Mouse (Mus musculus) G1E-ER4 (cell line): ENCODE results near the gene Txndc16. TPM values are rescaled to one million over a fixed set of nuclear protein-coding genes. Genes with fewer than 3 reads are reported as not detected.

Experiments used
- GATA1 ChIP-seq: IDR thresholded peaks from one replicate; pipeline ENCODE4 v1.8.0; 2012; ENCODE audit warnings: low read length, inconsistent platforms
- polyA plus RNA-seq: library from polyadenylated mRNA; stranded (reverse); fragments of >175 nt; gene quantifications from 2 replicates; pipeline ENCODE4 v1.2.3, GENCODE M21; 2012

The Txndc16 gene
- polyA plus RNA-seq: not detected in 2 replicates

DNA sequence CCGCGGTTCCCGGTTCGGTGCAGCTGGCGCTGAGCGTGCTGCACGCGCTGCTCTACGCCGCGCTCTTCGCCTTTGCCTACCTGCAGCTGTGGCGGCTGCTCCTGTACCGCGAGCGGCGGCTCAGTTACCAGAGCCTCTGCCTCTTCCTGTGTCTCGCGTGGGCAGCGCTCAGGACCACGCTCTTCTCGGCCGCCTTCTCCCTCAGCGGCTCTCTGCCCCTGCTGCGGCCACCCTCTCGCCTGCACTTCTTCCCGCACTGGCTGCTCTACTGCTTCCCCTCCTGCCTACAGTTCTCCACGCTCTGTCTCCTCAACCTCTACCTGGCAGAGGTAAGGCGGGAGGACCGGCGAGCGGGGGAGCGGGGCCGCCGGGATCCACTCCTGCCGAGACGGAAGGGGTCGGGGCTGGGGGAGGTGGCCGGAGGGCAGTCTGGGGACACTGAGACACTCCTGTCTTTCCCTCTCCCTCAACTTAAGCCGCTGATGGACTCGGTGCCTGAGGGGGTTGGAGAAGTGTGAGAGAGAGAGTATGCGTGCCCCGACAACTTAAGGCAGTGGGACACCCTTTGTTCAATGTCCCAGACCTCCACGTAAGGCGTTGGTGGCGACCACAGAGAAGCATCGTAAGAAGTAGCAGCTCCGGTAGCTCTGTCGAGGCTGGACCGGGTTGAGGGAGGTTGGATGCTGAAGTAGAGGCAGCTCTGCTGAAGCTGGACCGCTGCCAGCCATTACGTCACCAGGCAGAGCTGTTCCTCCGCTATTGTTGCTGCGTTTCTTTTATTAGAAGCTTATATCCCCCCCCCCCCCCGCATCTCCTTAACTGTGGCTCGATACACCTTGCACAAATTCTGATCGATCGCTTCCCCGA, at the start of gene Txndc16:
Gene Txndc16 (minus strand): TSS at position 239 of the 867 bp plus-strand sequence.
- no peak for TF ChIP-seq GATA1

DNA sequence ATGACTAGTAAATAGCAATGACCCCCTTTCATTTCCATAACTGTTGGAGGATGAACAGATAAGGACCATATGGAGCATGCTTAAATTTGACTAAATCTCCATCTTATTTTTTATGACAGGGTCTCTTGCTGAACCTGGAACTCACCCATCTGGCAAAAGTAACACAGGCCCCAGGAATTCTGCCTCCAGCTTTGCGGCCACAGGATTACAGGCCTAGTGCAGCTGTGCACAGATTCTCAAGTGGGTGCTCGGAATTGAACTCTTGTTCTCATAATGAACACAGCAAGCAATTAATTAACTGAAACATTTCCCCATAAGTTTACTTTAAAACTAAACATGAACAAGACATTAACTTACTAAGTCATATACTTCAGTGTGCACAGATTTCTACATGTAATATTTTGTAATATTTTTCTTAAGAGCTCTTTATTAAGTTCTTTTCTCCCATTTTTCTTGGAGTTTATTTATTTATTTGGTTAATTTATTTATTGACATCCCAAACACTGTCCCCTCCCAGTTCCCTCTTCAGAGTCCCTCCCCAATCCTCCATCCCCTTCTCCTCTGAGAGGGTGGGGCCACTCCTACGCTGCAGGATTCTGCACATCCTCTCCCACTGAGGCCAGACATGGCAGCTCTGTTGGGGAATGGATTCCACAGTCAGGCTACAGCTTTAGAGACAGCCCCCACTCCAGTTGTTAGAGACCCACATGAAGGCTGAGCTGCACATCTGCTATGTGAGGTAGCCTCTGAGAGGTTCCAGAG, 43.9 kb upstream of the Txndc16 start:
- no peak for TF ChIP-seq GATA1

DNA sequence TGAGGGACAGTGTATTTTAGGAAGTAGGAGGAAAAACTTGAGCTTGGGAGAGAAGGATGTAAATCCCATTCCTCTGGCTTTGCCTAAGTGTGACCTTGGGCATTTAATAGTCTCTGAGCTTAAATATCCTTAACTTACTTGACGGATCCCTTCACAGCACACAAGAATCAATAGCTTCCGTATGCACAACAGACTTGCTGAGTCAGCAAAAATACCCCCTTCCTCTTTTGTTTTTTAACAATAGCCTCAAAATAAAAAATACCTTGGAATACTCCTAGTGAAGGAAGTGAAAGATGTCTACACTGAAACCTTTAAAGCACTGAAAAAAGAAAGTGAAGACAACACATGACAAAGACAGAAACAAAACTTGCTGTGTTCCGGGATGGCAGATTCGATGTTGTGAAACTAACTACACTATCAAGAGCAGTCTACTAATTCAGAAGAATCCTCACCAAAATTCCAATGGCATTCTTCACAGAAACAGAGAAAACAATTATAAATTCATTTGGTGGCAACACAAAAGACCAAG, 31.5 kb upstream of the Txndc16 start:
- no peak for TF ChIP-seq GATA1

DNA sequence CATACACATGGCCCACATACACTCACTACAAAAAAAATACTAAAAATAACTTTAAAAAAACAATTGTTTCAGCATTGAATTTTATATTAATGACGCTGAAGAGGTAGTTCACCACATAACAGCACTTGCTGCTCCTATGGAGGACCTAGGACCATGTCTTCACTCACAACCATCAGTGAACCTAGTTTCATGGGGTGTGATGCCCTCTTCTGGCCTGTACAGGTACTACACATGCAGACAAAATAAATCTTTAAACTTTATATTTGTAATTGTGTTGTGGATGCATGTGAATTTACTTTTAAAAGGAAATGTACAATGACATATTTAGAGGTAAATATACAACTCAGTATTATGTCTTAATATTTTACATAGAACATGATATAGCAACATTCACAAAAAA, 21.5 kb upstream of the Txndc16 start:
- TF ChIP-seq GATA1: no peak

DNA sequence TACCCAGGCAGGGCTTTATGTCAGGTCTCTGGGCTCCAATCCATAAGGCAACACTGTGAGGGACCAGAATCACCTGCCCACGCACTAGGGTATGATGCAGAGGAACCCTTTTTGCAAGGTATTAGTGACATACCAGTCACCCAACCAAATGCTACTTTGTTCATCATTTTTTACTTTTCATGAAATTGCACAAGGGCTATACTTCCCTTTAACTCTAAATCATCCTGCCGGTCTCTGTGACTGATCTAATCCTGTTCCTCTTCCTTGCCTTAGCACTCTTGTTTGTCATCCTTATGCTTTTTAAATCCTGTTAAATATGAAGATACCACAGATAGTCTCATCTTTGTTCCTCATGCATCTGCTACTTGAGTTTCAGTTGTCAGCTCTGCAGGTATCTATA, 18.9 kb upstream of the Txndc16 start:
- no peak for TF ChIP-seq GATA1

DNA sequence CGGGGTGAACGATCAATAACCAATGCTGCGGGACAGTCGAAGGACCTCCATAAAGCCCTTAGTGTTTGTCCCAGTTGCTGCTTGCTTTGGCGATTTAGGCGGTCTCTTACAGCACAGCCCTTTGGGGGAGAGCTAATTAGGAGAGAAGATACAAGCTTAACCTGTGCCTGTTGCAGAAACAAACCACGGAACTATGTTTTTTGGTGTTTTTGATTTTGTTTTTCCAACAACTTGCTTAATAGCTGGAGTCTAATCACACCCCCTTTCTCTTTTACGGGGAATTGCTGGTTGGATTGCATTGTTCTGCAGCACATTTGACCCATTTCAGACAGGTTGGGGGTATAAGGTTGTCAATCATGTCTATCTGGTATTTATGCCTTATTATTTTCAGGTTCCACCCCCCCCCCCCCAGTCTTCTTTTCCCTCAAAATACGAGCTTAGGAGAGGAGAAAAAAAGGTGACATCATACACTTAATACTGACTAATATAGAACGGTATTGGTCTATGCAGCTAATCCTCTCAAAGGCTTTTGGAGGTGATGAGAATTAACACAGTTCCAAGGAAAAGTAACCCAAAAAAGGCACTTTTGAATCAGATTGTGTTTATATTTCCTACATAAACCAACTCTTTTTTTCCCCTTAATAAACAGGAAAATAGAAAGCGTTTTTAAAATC, 966 bp upstream of the Txndc16 start:
- no peak for TF ChIP-seq GATA1

DNA sequence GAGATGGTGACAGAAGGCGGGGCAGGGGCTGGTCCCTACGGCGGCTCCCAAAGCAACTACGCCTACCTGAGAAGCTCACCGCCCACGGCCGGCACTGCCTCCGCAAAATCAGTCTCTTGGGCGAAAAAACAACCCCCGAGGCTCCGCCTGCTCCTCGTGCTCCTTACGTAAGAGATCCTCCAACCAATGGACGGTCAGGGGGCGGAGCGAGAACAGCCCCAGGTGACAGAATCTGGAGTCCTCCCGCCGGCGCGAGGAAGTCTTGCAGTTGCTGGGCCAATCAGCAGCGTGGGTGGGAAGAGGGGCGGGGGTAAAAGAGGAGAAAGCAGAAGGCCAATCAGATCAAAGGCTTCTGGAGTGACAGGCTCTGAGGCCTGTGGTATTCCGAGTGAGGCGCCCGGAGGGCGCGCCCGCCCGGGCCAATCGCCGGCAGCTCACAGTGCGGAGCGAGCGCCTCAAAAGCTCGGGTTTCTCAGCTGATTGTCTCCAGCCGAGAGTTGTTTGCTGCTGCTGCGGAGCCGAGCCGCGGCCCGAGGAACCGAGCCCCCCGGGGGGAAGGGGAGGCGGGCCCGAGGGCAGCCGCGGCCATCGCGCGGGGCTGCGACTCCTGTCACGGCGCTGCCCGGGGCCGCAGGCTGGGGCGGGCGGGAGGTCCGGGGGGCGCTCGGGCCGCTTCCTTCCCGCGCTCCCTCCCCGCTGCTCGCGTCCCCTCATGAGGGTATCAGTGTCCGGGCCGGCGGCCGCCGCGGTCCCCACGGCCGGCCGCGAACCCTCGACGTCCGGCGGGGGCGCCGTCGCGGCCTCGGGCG, 643 bp downstream of the Txndc16 start, which contains the start of gene Gpr137c:
Gene Gpr137c (plus strand): TSS at position 437 of the 809 bp plus-strand sequence.
- TF ChIP-seq GATA1: no peak

DNA sequence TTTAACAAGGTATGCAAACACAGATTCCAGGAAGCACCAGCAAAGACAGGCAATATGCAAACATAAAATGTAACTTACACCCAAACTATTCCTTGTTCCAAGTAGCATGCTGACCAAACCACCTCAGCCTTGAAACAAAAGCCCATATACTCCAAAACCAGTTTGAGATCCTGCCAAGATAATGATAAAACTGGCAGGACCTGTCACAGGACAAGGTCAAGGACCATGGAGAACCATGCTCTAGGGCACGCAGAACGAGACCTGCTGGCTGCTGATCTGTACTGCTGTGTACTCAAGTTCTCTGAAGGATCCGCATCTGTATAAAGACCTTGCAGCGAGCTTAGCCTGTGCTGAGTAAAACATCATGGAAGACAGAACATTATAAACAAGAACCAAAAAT, 2.4 kb downstream of the Txndc16 start:
- TF ChIP-seq GATA1: no peak

DNA sequence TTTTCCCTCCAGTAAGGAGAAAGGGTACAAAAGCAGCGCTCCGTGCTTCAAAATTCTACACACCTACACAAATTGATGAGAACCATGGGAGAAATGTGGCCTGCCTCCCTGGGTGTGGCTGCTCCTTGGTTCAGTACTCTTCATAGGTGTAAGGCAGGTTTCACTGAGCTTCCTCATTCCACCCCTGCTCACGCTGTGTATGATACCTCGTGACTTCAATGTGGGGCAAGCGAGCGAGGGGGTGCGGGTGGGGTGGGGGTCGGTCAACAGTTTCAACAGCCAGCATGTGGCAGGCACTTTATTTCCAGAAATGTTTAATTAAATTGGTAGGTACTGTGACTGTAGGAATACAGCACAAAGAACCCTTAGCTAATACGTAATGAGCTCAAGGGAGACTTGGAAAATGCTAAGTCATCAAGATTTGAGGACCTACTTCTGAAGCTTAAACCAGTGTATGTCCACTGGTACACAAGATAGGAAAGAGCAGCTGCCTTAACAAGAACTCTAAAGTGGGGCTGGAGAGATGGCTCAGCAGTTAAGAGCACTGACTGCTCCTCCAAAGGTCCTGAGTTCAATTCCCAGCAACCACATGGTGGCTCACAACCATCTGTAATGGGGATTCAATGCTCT, 3.3 kb downstream of the Txndc16 start:
- TF ChIP-seq GATA1: no peak

DNA sequence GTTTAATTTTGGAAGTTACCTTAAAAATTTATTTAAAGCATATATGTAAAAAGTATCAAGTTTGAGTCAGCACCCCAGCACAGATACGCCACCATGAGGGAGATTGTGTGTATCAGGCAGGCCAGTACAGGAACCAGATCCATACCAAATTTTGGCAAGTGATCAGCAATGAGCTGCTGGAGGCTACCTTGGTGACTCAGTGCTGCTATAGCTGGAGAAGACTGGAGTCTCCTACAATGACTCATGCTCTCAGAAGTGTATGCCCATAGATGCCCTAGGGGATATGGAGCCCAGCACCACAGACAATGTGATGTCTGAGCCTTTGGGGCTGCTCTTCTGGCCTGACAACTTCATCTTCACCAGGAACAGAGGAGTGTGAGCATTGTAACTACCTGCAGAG, 8.7 kb downstream of the Txndc16 start:
- TF ChIP-seq GATA1: no peak

DNA sequence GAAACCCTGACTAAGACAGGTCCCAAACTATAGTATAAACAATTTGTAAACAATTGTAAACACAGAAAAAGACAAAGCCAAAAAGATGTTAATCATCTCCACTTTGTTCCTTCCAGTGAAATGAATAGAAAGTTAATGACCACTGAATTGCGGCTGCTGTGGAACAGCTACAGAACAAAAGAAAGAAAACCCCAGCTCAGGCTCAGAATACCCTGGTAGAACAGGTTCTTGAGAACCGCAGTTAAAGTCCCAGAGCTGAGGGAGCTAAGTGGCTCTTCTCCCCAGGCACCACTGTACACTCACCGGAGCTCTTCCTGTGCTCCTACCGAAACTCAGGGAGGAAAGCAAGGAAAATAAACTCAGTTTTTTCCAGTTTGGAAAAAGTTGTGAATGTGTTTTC, 9.4 kb downstream of the Txndc16 start:
- no peak for TF ChIP-seq GATA1

DNA sequence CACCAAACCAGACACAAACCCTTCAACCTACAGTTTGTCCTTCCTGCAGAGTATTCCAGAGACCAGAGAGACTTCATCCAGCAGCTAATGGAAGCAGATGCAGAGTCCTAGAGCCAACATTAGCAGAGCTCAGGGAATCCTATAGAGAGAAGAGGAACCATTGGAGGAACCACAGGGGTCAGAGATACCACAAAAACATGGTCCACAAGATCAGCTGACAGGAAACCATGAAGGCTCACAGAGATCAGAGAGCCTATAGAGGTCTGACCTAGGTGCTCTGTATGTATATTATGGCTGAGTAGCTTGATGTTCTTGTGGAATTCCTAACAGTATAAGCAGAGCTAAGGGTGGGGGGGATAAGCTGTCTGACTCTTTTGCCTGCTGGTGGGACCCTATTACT, 19.5 kb downstream of the Txndc16 start:
- no peak for TF ChIP-seq GATA1

DNA sequence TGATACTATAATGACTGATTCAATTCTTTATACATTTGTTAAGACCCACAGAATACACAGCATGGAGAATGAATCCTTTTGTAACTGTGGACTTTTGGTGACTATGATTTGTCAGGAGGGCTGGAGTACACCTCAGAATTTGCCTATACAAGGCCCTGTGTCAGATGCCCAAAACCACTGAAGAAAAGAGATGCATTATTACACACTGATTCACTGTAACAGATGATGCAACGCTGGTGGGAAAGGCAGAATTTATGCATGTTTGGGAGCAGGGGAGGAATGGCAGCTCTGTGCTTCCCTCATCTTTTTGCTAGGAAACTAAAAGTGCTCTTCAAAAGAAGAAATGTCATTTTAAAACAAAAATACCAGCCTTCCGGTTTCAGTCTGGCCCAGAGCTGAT, 29.1 kb downstream of the Txndc16 start:
- TF ChIP-seq GATA1: no peak

DNA sequence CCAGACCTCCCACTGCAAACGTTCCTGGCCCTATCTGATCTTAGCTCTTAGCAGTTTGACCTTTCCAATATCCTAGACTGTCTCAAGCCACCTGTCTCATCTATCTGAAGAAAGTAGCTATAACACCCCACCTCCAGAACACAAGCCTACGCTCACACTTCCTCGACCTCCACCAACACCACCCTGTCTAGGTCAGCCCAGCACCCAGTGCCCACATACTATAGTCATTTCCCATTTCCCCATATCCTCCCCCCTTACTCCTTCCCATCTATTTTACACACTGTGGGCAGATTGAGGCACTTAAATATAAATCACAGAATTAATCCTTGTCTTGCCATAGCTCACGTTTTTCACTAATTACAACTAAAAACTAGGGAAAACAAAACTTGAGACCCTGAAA, 38.5 kb downstream of the Txndc16 start:
- TF ChIP-seq GATA1: no peak
